Mouse (Mus musculus): ENCODE measurements around the gene Herc1. TPM values are rescaled to one million over a fixed set of nuclear protein-coding genes. Genes with fewer than 3 reads are reported as not detected.

The Herc1 gene
- polyA plus RNA-seq, 1 experiment = 3.2 TPM

DNA sequence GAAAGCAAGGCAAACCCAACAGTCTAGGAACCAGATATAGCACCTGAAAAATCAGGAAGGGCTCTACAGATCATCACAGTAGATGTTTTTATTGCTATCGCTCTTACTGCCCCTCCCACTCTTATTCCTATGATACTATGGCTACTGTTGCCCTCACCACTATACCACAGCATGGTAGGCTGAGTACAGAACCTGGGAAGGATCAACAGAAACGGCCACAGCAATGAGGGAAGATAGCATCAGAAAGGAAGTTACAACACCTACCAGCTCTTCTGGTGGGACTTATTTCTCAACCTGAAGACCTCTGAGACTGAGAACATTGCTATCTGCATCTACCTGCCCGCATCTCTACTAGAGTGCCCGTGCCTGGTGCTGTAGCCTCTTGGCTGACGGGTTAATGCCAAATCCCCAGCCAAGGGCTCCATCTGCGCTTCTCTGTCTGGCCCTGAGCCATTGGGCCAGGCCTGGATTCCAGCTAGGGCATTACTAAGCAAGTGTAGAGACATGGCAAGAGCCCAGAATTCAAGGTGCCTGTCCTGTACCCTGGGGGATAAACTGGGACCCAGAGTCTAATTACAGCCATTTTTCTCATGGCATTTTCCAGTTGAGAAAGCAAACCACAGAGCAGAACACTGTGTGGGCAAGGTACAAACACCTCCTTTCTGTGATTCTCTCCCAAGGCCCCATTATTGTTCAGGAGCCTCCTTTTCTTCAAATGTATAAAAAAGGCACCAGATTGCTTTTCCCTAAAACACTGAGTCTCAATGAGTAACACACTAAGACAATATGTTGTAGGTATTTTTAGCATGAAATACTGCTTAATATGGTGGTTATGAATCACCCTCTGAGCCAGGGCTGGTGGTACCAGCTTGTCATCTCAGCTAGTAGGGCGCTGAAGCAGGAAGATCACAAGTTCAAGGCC lies 28.0 kb upstream of the Herc1 start:
- Histone ChIP-seq H3K4me1 (peaks cover 6% of the 10 kb centered on the region), H3K9me3 (no peaks in the 10 kb centered on the region), H3K36me3 (replicated peaks; ENCODE audit: low read length) (no peaks in the 10 kb centered on the region), H3K27me3 (replicated peaks) (peaks cover 11% of the 10 kb centered on the region), H3K4me3 (replicated peaks) (no peak overlapping the region)
- no peak for TF ChIP-seq FLI1 (IDR thresholded peaks at IDR 0.05; ENCODE audit: low read length)
- no peak for TF ChIP-seq GATA1 (IDR thresholded peaks at IDR 0.05; ENCODE audit: borderline replicate concordance, low read length)

GRCm38 (mm10) chr9:66326879-66327278 lies 23.4 kb upstream of the Herc1 start:
- Histone ChIP-seq H3K4me3 (replicated peaks) (no peak overlapping the region), H3K9me3 (no peaks in the 10 kb centered on the region), H3K4me1 (peaks cover 14% of the 10 kb centered on the region), H3K27me3 (replicated peaks) (peaks cover 10% of the 10 kb centered on the region), H3K36me3 (replicated peaks; ENCODE audit: low read length) (no peaks in the 10 kb centered on the region)
- TF ChIP-seq GATA1 (IDR thresholded peaks at IDR 0.05; ENCODE audit: borderline replicate concordance, low read length) (no peak), FLI1 (IDR thresholded peaks at IDR 0.05; ENCODE audit: low read length) (no peak)

- Histone ChIP-seq H3K27me3 (replicated peaks) (peaks cover 24% of the 10 kb centered on the region), H3K4me3 (replicated peaks) (no peak overlapping the region), H3K4me1 (peaks cover 14% of the 10 kb centered on the region), H3K9me3 (0 out of 2 replicates have a peak, but pooled peaks cover 4% of the 10 kb centered on the region), H3K36me3 (replicated peaks; ENCODE audit: low read length) (no peaks in the 10 kb centered on the region)
- TF ChIP-seq FLI1 (IDR thresholded peaks at IDR 0.05; ENCODE audit: low read length) = no peak
- TF ChIP-seq GATA1 (IDR thresholded peaks at IDR 0.05; ENCODE audit: borderline replicate concordance, low read length) = no peak
These were observed 20.8 kb upstream of the Herc1 start for GRCm38 (mm10) chr9:66329474-66329873.

- no peak overlapping the region for H3K4me3 ChIP-seq (replicated peaks)
- no peaks in the 10 kb centered on the region for H3K36me3 ChIP-seq (replicated peaks; ENCODE audit: low read length)
- peaks cover 26% of the 10 kb centered on the region for H3K27me3 ChIP-seq (replicated peaks)
- H3K9me3 ChIP-seq = 0 out of 2 replicates have a peak, but pooled peaks cover 4% of the 10 kb centered on the region
- TF ChIP-seq GATA1 (IDR thresholded peaks at IDR 0.05; ENCODE audit: borderline replicate concordance, low read length) (no peak), FLI1 (IDR thresholded peaks at IDR 0.05; ENCODE audit: low read length) (no peak)
- peaks cover 11% of the 10 kb centered on the region for H3K4me1 ChIP-seq
These were observed 19.8 kb upstream of the Herc1 start for GRCm38 (mm10) chr9:66330437-66330836.

DNA sequence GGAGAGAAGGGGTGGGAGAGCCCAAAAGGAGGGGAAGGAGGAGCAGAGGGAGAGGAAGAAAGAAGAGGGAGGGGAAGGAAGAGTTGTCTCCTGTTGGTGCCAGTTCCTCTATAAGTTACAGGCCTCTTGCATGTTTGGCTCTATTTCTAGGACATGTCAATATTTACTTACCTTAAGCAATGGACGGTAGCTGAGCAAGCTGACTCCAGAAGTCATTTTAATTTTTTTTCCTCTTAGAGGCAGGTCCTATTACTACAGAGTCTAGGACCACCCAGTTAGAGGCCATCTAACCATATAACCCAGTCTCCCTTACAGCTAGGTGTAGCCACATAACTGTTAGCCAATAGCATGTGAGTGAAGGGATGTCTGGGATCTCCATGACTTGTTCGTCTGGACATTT lies 18.7 kb upstream of the Herc1 start:
- Histone ChIP-seq H3K27me3 (replicated peaks) (peaks cover 36% of the 10 kb centered on the region), H3K4me3 (replicated peaks) (no peak overlapping the region), H3K9me3 (0 out of 2 replicates have a peak, but pooled peaks cover 4% of the 10 kb centered on the region), H3K4me1 (peaks cover 9% of the 10 kb centered on the region), H3K36me3 (replicated peaks; ENCODE audit: low read length) (no peaks in the 10 kb centered on the region)
- TF ChIP-seq FLI1 (IDR thresholded peaks at IDR 0.05; ENCODE audit: low read length) (no peak), GATA1 (IDR thresholded peaks at IDR 0.05; ENCODE audit: borderline replicate concordance, low read length) (no peak)

DNA sequence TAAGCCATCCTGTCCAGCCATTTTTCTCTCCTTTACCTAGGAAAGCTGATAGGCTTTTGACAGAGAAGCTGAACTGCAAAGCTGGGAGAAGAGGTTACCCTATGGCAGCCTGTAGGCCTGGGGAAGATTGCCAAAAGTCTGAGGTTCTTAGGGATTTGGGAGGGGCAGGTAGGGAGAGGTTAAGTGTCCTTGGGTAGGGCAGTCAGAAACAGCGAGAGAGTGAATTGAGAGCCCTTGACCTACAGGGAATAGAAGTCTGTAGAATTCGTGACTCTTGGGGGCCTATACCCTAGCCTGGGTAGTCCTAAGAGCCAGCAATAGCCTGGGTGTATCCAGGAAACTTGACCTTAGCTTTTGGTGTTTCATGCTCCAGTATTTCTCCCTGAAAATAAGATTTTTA lies 17.9 kb upstream of the Herc1 start:
- H3K4me1 ChIP-seq = peaks cover 9% of the 10 kb centered on the region
- H3K9me3 ChIP-seq = 0 out of 2 replicates have a peak, but pooled peaks cover 4% of the 10 kb centered on the region
- no peak overlapping the region for H3K4me3 ChIP-seq (replicated peaks)
- H3K36me3 ChIP-seq (replicated peaks; ENCODE audit: low read length) = no peaks in the 10 kb centered on the region
- peaks cover 38% of the 10 kb centered on the region for H3K27me3 ChIP-seq (replicated peaks)
- no peak for TF ChIP-seq GATA1 (IDR thresholded peaks at IDR 0.05; ENCODE audit: borderline replicate concordance, low read length)
- no peak for TF ChIP-seq FLI1 (IDR thresholded peaks at IDR 0.05; ENCODE audit: low read length)

DNA sequence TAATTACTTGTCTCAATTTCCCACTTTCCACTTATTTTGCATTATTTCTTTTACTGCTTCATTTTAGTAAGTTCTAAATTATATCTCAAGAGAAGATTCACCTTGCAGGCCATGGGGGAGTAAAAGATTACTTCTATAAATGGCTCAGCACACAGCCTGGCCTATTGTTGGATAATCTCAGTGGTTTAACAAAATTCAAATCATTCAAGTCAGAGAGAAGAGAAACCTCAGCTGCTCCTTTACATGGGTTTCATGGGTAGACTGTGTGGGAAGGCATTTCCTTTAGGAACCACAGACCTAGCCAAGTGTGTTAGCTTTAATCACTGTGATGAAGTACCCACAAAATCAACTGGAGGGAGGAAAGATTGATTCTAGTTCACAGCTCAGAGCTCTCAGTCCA lies 13.0 kb upstream of the Herc1 start:
- Histone ChIP-seq H3K9me3 (0 out of 2 replicates have a peak, but pooled peaks cover 4% of the 10 kb centered on the region), H3K4me1 (peaks cover 8% of the 10 kb centered on the region), H3K4me3 (replicated peaks) (no peak overlapping the region), H3K27me3 (replicated peaks) (peaks cover 58% of the 10 kb centered on the region), H3K36me3 (replicated peaks; ENCODE audit: low read length) (no peaks in the 10 kb centered on the region)
- TF ChIP-seq GATA1 (IDR thresholded peaks at IDR 0.05; ENCODE audit: borderline replicate concordance, low read length) = no peak
- no peak for TF ChIP-seq FLI1 (IDR thresholded peaks at IDR 0.05; ENCODE audit: low read length)

DNA sequence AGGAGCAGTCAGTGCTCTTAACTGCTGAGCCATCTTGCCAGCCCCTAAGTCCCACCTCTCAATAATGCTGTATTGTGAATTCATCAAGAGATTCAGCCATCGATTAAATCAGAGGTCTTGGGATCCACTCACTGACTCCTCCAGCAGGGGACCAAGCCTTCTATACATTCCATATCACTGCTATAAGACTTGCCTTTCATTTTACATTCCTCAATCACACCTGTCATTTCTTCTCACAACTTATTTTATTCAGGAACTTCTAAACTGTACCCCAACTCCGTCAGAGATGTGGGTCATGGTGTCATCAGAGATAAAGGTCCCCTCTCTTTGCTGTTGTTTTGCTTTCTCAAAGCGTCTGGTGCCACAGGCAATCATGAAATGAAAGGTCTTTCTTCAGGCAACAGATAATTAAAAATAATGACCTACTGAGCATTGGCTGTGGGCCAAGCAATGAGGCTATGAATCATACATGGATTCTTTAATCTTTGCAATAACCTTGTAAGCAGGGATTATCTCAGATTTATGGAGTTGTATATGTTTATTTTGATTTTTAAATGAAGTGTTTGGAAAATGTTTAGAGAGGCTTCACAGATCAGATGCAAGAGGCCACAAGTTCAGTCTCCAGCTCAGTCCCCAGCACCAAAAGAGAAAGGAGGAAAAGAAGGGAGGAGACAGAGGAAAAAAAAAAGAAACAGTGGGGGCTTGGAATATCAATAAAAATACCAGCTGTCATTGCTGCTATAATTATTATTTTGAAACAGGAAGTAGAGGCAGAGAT lies 12.1 kb upstream of the Herc1 start:
- Histone ChIP-seq H3K9me3 (0 out of 2 replicates have a peak, but pooled peaks cover 1% of the 10 kb centered on the region), H3K36me3 (replicated peaks; ENCODE audit: low read length) (no peaks in the 10 kb centered on the region), H3K4me3 (replicated peaks) (no peak overlapping the region), H3K27me3 (replicated peaks) (peaks cover 55% of the 10 kb centered on the region), H3K4me1 (peaks cover 8% of the 10 kb centered on the region)
- TF ChIP-seq FLI1 (IDR thresholded peaks at IDR 0.05; ENCODE audit: low read length) (no peak), GATA1 (IDR thresholded peaks at IDR 0.05; ENCODE audit: borderline replicate concordance, low read length) (no peak)

DNA sequence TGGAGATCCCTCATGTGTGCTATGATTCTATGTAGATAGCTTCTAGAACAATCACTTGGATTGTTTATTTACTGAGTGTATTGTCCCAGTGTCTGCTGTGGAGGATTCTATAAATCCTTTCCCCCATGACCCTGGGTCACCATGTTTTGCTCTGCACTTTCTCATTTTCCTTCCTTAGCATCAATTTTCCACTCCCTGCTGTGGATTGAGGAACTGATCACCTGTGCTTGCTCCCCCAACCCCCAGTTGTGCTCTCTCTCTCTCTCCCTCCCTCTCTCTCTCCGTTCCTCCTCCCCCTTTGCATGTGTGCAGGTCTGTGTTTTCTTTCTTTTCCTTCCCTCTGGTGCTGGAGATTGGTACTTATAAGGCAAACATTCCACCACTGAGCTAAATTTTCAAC lies 10.5 kb upstream of the Herc1 start:
- TF ChIP-seq FLI1 (IDR thresholded peaks at IDR 0.05; ENCODE audit: low read length) = no peak
- TF ChIP-seq GATA1 (IDR thresholded peaks at IDR 0.05; ENCODE audit: borderline replicate concordance, low read length) = no peak
- peaks cover 8% of the 10 kb centered on the region for H3K4me1 ChIP-seq
- H3K4me3 ChIP-seq (replicated peaks) = no peak overlapping the region
- H3K36me3 ChIP-seq (replicated peaks; ENCODE audit: low read length) = no peaks in the 10 kb centered on the region
- H3K27me3 ChIP-seq (replicated peaks) = peaks cover 43% of the 10 kb centered on the region
- H3K9me3 ChIP-seq = no peaks in the 10 kb centered on the region

All from megakaryocyte, embryonic 14.5 days (primary cell).